Mouse (Mus musculus) bone marrow, adult 2 months (tissue): ENCODE measurements around the gene St3gal5.
"Not testable (repeated sequence)": the region's sequence is repeated elsewhere in the genome, so short reads cannot be mapped to it uniquely, and the experiment has no call there.

Experiments used
- CTCF ChIP-seq: fragments of 200-500 bp; IDR thresholded peaks from 2 replicates; pipeline ENCODE4 v1.5.1; 2011; ENCODE audit warnings: low read length, control low read depth; ENCODE audit not compliant: control insufficient read depth, insufficient read depth
- POLR2A ChIP-seq: fragments of 200-500 bp; IDR thresholded peaks from 2 replicates; pipeline ENCODE4 v1.6.1; 2011; ENCODE audit warnings: low read depth, mild to moderate bottlenecking, control low read depth, low read length, borderline replicate concordance; ENCODE audit not compliant: control insufficient read depth

DNA sequence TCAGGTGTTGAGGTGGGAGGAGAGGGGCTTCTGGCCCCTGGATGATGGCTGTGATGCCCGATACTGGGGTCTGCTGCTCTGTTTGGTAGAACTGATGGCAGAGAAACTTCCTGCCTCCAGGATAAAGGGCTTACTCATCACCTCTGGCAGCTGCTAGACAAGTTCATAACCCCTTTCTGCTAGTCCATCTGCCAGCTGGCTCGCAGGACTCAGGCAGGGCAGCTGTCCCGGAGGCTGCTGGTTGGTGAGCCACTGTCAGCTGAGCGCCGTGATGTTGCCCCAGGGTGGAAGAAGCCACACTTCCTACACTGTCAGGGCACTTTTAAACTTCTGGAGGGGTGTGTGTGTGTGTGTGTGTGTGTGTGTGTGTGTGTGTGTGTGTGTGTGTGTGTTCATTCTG, 56.6 kb downstream of the St3gal5 start:
- TF ChIP-seq POLR2A, CTCF: not testable (repeated sequence)
